Mouse (Mus musculus): ENCODE measurements at regions not wholly inside any gene's neighbourhood (a gene's known extent, or its start where the extent isn't known, plus 50 kb on each side); places are given as distances from the start of the nearest gene placed in this dataset.

DNA sequence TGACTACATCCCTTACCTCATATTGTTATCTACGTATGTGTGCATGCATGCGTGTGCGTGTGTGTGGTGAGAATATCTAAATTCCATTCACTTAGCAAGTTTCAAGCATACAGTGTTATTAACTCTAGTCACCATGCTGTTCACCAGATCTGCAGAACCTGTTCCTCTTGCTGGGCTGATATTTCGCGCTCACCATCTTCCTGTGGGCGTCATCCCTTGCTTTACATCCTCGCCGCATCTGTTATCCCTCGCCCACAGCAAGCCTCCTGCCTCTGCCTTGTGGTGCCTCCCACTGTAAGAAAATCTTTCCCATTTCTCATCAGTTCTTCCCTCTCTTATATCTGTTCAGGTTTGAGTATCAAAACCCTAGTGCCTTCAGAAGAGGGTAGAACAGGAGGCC is 124.4 kb upstream of the Atp2b1 start:
- H3K27ac ChIP-seq (ENCODE audit: low read length) = peak overlapping the region; percentile 65; the same call in 1 of the 2 replicates
- no peaks in the 10 kb centered on the region for H3K9me3 ChIP-seq (ENCODE audit: control insufficient read depth, low read length)
- H3K27me3 ChIP-seq (ENCODE audit: control insufficient read depth, insufficient read depth, low read depth, low read length) = no peaks in the 10 kb centered on the region
- H3K4me1 ChIP-seq (replicated peaks; ENCODE audit: control insufficient read depth, insufficient read depth, low read length) = no peaks in the 10 kb centered on the region; the same call in 1 of the 2 replicates
- no peak overlapping the region for H3K9ac ChIP-seq (ENCODE audit: low read length)
- H3K4me2 ChIP-seq (ENCODE audit: low read depth, low read length) = no peak overlapping the region
- ATAC-seq (ENCODE audit: low read depth) = no peak
- no peaks in the 10 kb centered on the region for H3K36me3 ChIP-seq (ENCODE audit: control insufficient read depth, insufficient read depth, low read length)
- no peak overlapping the region for H3K4me3 ChIP-seq (ENCODE audit: low read length)
- 95% methylated on average over 9 of the region's 9 CpGs for WGBS

- Histone ChIP-seq H3K27me3 (ENCODE audit: control insufficient read depth, insufficient read depth, low read depth, low read length) (no peaks in the 10 kb centered on the region), H3K27ac (ENCODE audit: low read length) (peak overlapping the region; percentile 65; the same call in 1 of the 2 replicates), H3K36me3 (ENCODE audit: control insufficient read depth, insufficient read depth, low read length) (no peaks in the 10 kb centered on the region), H3K4me2 (ENCODE audit: low read depth, low read length) (no peak overlapping the region), H3K9ac (ENCODE audit: low read length) (no peak overlapping the region), H3K4me1 (replicated peaks; ENCODE audit: control insufficient read depth, insufficient read depth, low read length) (no peaks in the 10 kb centered on the region; the same call in 1 of the 2 replicates), H3K9me3 (ENCODE audit: control insufficient read depth, low read length) (no peaks in the 10 kb centered on the region), H3K4me3 (ENCODE audit: low read length) (no peak overlapping the region)
- ATAC-seq (ENCODE audit: low read depth) = peak; percentile 62; the same call in 1 of the 2 replicates
- 60% methylated on average over 3 of the region's 3 CpGs for WGBS
Observed at GRCm38 (mm10) chr10:98790456-98790855, 123.8 kb upstream of the Atp2b1 start.

- 71% methylated on average over 4 of the region's 4 CpGs for WGBS
Observed at GRCm38 (mm10) chr10:98792019-98792741, 122.0 kb upstream of the Atp2b1 start.

DNA sequence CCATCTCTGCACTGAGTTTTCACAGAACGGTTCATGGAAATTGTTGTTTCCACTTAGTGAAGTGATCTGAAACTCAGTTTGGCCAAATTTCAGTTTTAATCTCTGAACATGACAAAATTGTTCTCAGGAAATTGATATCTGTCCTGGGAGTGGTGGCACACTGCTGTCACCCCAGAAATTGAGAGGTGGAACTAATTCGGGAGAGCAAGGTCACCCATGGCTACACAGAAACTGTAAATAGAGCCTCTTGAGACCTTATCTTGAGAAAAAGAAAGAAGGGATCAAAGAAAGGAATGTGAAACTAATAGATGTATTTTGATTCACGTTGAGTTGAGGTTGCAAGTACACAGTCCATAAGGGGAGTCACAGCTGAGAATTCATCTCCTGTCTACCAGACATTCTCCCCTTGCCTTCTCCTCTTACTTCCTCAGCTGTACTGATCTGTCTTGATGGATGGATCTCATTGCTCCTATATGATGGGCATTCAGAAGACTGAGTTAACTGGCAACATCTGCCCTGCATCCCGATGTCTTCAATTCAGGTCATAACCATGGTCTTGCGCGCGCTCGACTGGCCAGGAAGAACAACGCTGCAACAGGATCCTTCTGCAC is 120.2 kb upstream of the Atp2b1 start:
- Histone ChIP-seq H3K4me3 (ENCODE audit: low read length) (no peak overlapping the region), H3K4me1 (replicated peaks; ENCODE audit: control insufficient read depth, insufficient read depth, low read length) (no peaks in the 10 kb centered on the region; the same call in 1 of the 2 replicates), H3K27ac (ENCODE audit: low read length) (no peak overlapping the region), H3K27me3 (ENCODE audit: control insufficient read depth, insufficient read depth, low read depth, low read length) (no peaks in the 10 kb centered on the region), H3K9ac (ENCODE audit: low read length) (no peak overlapping the region), H3K36me3 (ENCODE audit: control insufficient read depth, insufficient read depth, low read length) (no peaks in the 10 kb centered on the region), H3K9me3 (ENCODE audit: control insufficient read depth, low read length) (no peaks in the 10 kb centered on the region), H3K4me2 (ENCODE audit: low read depth, low read length) (no peak overlapping the region)
- no peak for ATAC-seq (ENCODE audit: low read depth)
- 83% methylated on average over 9 of the region's 9 CpGs for WGBS

More at GRCm38 (mm10) chr10:98792019-98792741, 122.0 kb upstream of the Atp2b1 start:
- Histone ChIP-seq H3K9ac (ENCODE audit: low read length) (no peak overlapping the region), H3K27me3 (ENCODE audit: control insufficient read depth, insufficient read depth, low read depth, low read length) (no peaks in the 10 kb centered on the region), H3K36me3 (ENCODE audit: control insufficient read depth, insufficient read depth, low read length) (no peaks in the 10 kb centered on the region), H3K4me3 (ENCODE audit: low read length) (no peak overlapping the region), H3K27ac (ENCODE audit: low read length) (0 out of 2 replicates have a peak overlapping the region, but pooled peaks have one; percentile 22), H3K4me2 (ENCODE audit: low read depth, low read length) (no peak overlapping the region), H3K4me1 (replicated peaks; ENCODE audit: control insufficient read depth, insufficient read depth, low read length) (no peaks in the 10 kb centered on the region; the same call in 1 of the 2 replicates), H3K9me3 (ENCODE audit: control insufficient read depth, low read length) (no peaks in the 10 kb centered on the region)
- no peak for ATAC-seq (ENCODE audit: low read depth)

- Histone ChIP-seq H3K9me3 (ENCODE audit: control insufficient read depth, low read length) (no peaks in the 10 kb centered on the region), H3K9ac (ENCODE audit: low read length) (no peak overlapping the region), H3K4me1 (replicated peaks; ENCODE audit: control insufficient read depth, insufficient read depth, low read length) (no peaks in the 10 kb centered on the region; the same call in 1 of the 2 replicates), H3K27ac (ENCODE audit: low read length) (no peak overlapping the region), H3K4me3 (ENCODE audit: low read length) (no peak overlapping the region), H3K4me2 (ENCODE audit: low read depth, low read length) (no peak overlapping the region), H3K27me3 (ENCODE audit: control insufficient read depth, insufficient read depth, low read depth, low read length) (no peaks in the 10 kb centered on the region), H3K36me3 (ENCODE audit: control insufficient read depth, insufficient read depth, low read length) (no peaks in the 10 kb centered on the region)
- ATAC-seq (ENCODE audit: low read depth) = no peak
- WGBS = 91% methylated on average over 3 of the region's 3 CpGs
Observed at GRCm38 (mm10) chr10:98796016-98796415, 118.2 kb upstream of the Atp2b1 start.

- no peaks in the 10 kb centered on the region for H3K27me3 ChIP-seq (ENCODE audit: control insufficient read depth, insufficient read depth, low read depth, low read length)
- no peaks in the 10 kb centered on the region for H3K4me1 ChIP-seq (replicated peaks; ENCODE audit: control insufficient read depth, insufficient read depth, low read length)
- 62% methylated on average over 6 of the region's 6 CpGs for WGBS
- no peak overlapping the region for H3K4me2 ChIP-seq (ENCODE audit: low read depth, low read length)
- H3K4me3 ChIP-seq (ENCODE audit: low read length) = no peak overlapping the region
- H3K36me3 ChIP-seq (ENCODE audit: control insufficient read depth, insufficient read depth, low read length) = no peaks in the 10 kb centered on the region
- ATAC-seq (ENCODE audit: low read depth) = no peak
- no peak overlapping the region for H3K9ac ChIP-seq (ENCODE audit: low read length)
- H3K27ac ChIP-seq (ENCODE audit: low read length) = no peak overlapping the region
- no peaks in the 10 kb centered on the region for H3K9me3 ChIP-seq (ENCODE audit: control insufficient read depth, low read length)
Observed at GRCm38 (mm10) chr10:98798634-98799415, 115.4 kb upstream of the Atp2b1 start.

DNA sequence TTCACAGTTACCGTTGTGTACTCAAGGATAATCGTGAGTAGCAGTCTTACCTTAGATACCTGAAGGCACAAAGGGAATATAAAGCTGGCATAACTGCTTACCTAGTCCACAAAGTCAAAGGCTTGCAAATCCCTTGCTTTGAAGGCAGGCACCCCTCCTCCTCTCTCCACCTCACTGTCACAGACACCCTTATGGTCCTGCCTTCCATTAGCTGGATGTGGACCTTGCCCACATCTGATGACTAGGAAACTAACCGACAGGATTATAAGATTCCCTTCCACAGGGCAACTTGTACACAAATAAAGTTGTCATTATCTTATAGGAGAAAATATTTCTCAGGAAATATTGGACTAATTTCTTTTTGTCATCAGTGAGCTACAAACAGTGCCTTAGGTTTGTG is 114.4 kb upstream of the Atp2b1 start:
- no peaks in the 10 kb centered on the region for H3K4me1 ChIP-seq (replicated peaks; ENCODE audit: control insufficient read depth, insufficient read depth, low read length)
- H3K9me3 ChIP-seq (ENCODE audit: control insufficient read depth, low read length) = no peaks in the 10 kb centered on the region
- 73% methylated on average over 3 of the region's 3 CpGs for WGBS
- H3K36me3 ChIP-seq (ENCODE audit: control insufficient read depth, insufficient read depth, low read length) = no peaks in the 10 kb centered on the region
- H3K27ac ChIP-seq (ENCODE audit: low read length) = no peak overlapping the region
- H3K4me2 ChIP-seq (ENCODE audit: low read depth, low read length) = no peak overlapping the region
- no peak for ATAC-seq (ENCODE audit: low read depth)
- no peak overlapping the region for H3K4me3 ChIP-seq (ENCODE audit: low read length)
- no peak overlapping the region for H3K9ac ChIP-seq (ENCODE audit: low read length)
- H3K27me3 ChIP-seq (ENCODE audit: control insufficient read depth, insufficient read depth, low read depth, low read length) = no peaks in the 10 kb centered on the region

GRCm38 (mm10) chr10:98800949-98801348 is 113.3 kb upstream of the Atp2b1 start:
- H3K4me1 ChIP-seq (replicated peaks; ENCODE audit: control insufficient read depth, insufficient read depth, low read length) = no peaks in the 10 kb centered on the region
- no peak overlapping the region for H3K27ac ChIP-seq (ENCODE audit: low read length)
- H3K27me3 ChIP-seq (ENCODE audit: control insufficient read depth, insufficient read depth, low read depth, low read length) = no peaks in the 10 kb centered on the region
- H3K4me3 ChIP-seq (ENCODE audit: low read length) = no peak overlapping the region
- no peak overlapping the region for H3K4me2 ChIP-seq (ENCODE audit: low read depth, low read length)
- no peaks in the 10 kb centered on the region for H3K36me3 ChIP-seq (ENCODE audit: control insufficient read depth, insufficient read depth, low read length)
- ATAC-seq (ENCODE audit: low read depth) = no peak
- 59% methylated on average over 8 of the region's 8 CpGs for WGBS
- no peaks in the 10 kb centered on the region for H3K9me3 ChIP-seq (ENCODE audit: control insufficient read depth, low read length)
- H3K9ac ChIP-seq (ENCODE audit: low read length) = no peak overlapping the region

DNA sequence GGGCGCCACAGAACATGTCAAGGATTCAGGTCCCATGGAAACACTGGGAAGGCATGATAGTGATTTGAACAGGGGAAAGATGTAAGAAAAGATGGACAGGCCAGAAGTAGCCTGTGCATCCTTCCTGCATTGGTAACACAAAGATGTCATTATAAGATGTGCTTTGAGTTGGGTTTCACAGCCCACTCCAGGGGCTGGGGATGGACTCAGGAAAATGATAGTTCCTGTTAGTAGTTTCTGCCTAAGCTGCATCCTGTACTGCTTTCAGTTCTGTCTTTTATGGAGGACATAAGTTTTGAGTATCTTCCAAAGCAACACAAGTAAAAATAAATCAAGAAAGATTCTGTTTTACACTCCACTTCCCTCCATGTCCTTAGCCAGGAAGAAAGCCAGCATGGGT is 109.2 kb upstream of the Atp2b1 start:
- WGBS = 82% methylated on average over 1 of the region's 1 CpGs
- no peak overlapping the region for H3K4me3 ChIP-seq (ENCODE audit: low read length)
- H3K9me3 ChIP-seq (ENCODE audit: control insufficient read depth, low read length) = no peaks in the 10 kb centered on the region
- no peak for ATAC-seq (ENCODE audit: low read depth)
- H3K4me1 ChIP-seq (replicated peaks; ENCODE audit: control insufficient read depth, insufficient read depth, low read length) = no peaks in the 10 kb centered on the region
- no peaks in the 10 kb centered on the region for H3K27me3 ChIP-seq (ENCODE audit: control insufficient read depth, insufficient read depth, low read depth, low read length)
- no peak overlapping the region for H3K4me2 ChIP-seq (ENCODE audit: low read depth, low read length)
- H3K36me3 ChIP-seq (ENCODE audit: control insufficient read depth, insufficient read depth, low read length) = no peaks in the 10 kb centered on the region
- H3K9ac ChIP-seq (ENCODE audit: low read length) = no peak overlapping the region
- H3K27ac ChIP-seq (ENCODE audit: low read length) = no peak overlapping the region
